Mouse (Mus musculus) cerebellum, adult 2 months (tissue): ENCODE results near the gene Xrcc4. TPM values are rescaled to one million over a fixed set of nuclear protein-coding genes. Genes with fewer than 3 reads are reported as not detected.
"Not testable (repeated sequence)": the region's sequence is repeated elsewhere in the genome, so short reads cannot be mapped to it uniquely, and the experiment has no call there.

Source experiments
- DNase-seq, 2 experiments: peaks; one replicate each; pipeline ENCODE4 v3.0.0; 2021
- H3K27ac ChIP-seq: fragments of 200-500 bp; 2 replicates; pipeline ENCODE4 v1.5.1; 2012; ENCODE audit warnings: low read length, control low read depth, inconsistent platforms; ENCODE audit not compliant: insufficient read depth
- H3K27me3 ChIP-seq: fragments of 200-500 bp; 2 replicates; pipeline ENCODE4 v1.6.1; 2012; ENCODE audit warnings: inconsistent platforms, mild to moderate bottlenecking, low read length, moderate library complexity; ENCODE audit not compliant: control insufficient read depth, insufficient read depth
- H3K4me1 ChIP-seq: fragments of 200-500 bp; 2 replicates; pipeline ENCODE4 v1.6.1; 2011; ENCODE audit warnings: low read length; ENCODE audit not compliant: control insufficient read depth, insufficient read depth
- H3K4me3 ChIP-seq: fragments of 200-500 bp; replicated peaks from 2 replicates; pipeline ENCODE3; 2011; ENCODE audit warnings: mild to moderate bottlenecking, low read depth, low read length, control low read depth; ENCODE audit not compliant: insufficient read depth
- CTCF ChIP-seq: fragments of 200-500 bp; IDR thresholded peaks from 2 replicates; pipeline ENCODE4 v1.5.1; 2011; ENCODE audit warnings: low read depth, mild to moderate bottlenecking, control low read depth, low read length, moderate library complexity, borderline replicate concordance; ENCODE audit not compliant: insufficient read depth
- POLR2A ChIP-seq: fragments of 200-500 bp; IDR thresholded peaks from 2 replicates; pipeline ENCODE4 v1.6.1; 2011; ENCODE audit warnings: low read length, control low read depth, borderline replicate concordance; ENCODE audit not compliant: insufficient read depth
- WGBS: fragments of 180-500 bp; shearing (Covaris S2); methylation state at CpG from one replicate; pipeline ENCODE4 v1.1.7; 2018; 5-methylcytosine and 5-hydroxymethylcytosine counted together
- polyA plus RNA-seq: library from polyadenylated mRNA; depleted of rRNA; stranded (reverse); fragments of >200 nt; gene quantifications from 2 replicates; pipeline ENCODE4 v1.2.3, GENCODE M21; 2012; rRNA removed

Xrcc4 gene
- polyA plus RNA-seq = 9.1 and 10.0 TPM in 2 replicates

DNA sequence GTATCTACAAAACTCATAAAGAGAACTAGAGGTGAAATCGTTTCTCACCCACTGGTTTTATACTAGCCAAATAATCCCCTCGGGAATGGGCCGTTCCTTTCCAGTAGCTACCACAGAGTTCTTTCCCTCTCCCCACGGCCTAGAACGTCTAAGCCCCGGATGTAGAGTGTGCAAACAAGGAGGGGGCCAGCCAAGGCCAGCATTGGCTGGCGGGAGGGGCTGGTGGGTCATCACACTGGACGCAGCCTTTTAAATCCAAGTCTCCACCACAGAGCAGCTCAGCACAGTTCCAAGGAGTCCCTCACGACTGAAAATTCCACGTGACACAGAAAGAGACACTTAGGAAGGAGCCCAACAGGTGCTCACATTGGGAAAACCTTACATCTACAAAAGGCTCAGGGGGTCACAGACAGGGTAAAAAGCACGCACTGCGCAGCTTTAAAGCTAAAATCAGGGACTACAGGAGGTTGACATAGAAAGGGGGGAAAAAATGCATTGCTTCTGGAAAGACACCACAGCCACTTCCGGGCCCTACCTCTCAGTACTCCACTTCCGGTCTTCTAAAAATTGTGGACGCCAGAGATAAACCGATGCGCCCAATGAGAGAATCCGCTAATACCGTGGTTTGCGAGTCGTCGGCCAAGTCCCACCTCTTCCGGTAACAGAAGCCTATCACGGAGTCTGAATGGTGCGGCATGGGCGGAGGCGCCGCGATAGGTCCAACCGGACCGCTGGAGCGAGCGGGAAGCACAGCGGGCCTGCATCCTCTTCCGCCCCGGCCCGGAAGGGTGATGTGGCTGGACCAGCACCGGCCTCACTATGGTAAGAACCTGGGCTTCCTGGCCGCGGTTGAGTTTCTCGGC, at the start of gene Xrcc4, which contains the start of gene Tmem167:
Gene Xrcc4, minus strand, starts transcription at position 647 of the 863 bp plus-strand sequence.
Gene Tmem167, plus strand, starts transcription at position 162 of the 863 bp plus-strand sequence.
- under 1% methylated on average over 41 of the region's 41 CpGs for WGBS
- peak within 1 kb of the TSS; percentile 78 for H3K27ac ChIP-seq
- no peak for TF ChIP-seq CTCF
- peak; percentile 51; the same call in 1 of the 2 replicates for TF ChIP-seq POLR2A
- H3K4me1 ChIP-seq = no peaks in the 10 kb centered on the region
- no peaks in the 10 kb centered on the region for H3K27me3 ChIP-seq
- peak; percentile 97 to 99 for DNase-seq
- peak within 1 kb of the TSS; percentile 87 for H3K4me3 ChIP-seq

DNA sequence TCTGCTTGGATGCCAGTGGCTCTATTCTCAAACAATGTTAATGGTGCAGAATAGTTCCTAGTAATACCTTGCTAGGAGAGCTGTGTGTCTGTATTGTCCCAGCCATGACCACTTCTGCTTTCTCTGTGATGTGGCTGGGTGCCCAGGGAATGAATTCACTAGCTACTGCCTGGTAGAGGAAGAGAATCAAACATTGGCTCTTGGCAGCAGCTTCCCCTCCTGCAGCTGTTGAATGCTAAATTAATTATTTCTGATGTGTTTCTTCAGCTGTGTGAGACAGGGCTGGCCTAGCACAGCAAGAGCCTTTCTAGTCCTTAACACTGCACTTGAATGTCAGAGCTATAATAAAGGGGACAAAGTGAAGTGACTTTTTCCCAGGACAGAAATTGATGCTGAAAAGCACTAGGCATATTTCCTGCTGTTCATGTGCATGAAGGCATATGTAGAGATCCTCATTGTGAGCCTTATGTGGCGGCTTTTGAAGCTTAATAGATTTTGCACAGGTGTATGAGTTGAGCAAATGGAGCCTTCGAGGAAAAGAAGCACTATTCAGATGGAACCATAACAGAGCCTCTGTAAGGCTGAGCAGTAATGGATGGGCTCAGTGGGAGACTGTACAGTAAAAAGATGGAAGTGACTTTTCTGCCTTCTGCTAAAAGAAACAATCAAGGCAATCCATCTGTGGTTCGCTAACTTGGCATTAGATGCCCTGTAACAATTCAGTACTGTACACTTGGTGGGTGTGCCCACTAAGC, 46.9 kb upstream of the Xrcc4 start:
- H3K27ac ChIP-seq = no peak overlapping the region
- H3K27me3 ChIP-seq = no peaks in the 10 kb centered on the region
- no peak overlapping the region for H3K4me3 ChIP-seq
- 13% methylated on average over 3 of the region's 3 CpGs for WGBS
- no peaks in the 10 kb centered on the region for H3K4me1 ChIP-seq
- peak in 1 of 2 experiments; percentile 8 for DNase-seq
- TF ChIP-seq POLR2A (no peak), CTCF (no peak)

DNA sequence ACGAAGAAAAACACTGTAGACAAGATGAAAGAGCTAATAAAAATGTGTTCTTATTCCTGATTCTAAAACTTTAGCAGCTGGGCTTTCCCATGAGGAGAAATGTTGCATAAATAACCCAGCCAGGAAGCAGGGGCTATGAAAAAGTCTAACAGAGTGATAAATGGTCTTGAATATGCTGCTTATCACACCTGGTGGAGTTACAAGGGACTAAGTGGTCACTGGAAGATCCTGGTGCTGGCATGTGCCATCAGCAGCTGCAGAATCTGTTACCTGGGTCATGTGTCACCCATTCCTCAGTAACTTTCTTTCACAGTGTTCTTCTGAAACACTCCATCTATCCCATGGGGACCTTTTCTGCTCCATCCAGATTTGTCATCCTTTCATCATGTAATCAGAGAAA, 22.3 kb upstream of the Xrcc4 start:
- 83% methylated on average over 1 of the region's 1 CpGs for WGBS
- TF ChIP-seq CTCF (no peak), POLR2A (no peak)
- no peaks in the 10 kb centered on the region for H3K4me1 ChIP-seq
- H3K4me3 ChIP-seq = no peak overlapping the region
- no peak for DNase-seq
- no peak overlapping the region for H3K27ac ChIP-seq
- H3K27me3 ChIP-seq = no peaks in the 10 kb centered on the region

DNA sequence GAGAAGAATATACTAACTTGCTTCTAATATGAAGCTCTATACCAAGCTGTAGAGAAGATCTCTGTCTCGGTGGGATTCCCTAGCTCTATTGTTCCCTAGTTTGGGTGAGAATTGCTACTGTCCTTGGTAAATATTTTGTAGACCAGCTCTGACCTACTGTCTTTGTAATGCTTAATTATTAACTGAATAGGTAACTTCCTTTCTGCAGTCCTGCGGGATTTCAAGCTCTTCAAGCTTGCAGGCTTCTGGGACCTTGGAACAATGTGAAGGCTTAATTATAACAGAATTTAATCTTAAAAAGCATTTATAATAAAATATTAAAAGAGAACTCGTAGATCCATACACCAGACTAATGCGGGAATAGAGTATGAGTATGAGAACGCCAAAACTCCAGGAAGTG, 19.3 kb upstream of the Xrcc4 start:
- H3K27me3 ChIP-seq, H3K4me3 ChIP-seq, DNase-seq, H3K27ac ChIP-seq, H3K4me1 ChIP-seq: not testable (repeated sequence)
- 98% methylated on average over 5 of the region's 5 CpGs for WGBS

DNA sequence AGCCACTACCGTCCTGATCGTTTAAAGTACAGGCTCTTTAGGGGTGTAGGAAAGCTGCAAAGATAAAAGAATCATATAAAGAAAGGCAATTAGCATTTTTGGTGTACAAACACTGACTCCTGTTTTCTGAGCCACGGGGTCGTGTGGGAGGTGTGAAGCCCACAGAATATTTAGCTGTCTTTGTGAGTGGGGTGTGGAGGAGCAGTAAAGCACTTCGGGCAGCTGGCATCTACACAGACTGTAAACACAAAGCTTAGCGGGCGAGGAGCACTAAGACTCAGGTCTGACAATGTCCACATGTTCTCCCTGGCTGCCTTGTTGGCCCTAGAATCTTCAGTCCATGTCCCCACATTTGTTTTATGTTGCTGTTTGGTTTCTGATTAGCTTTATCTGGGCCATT, 16.7 kb upstream of the Xrcc4 start:
- H3K4me3 ChIP-seq = no peak overlapping the region
- H3K4me1 ChIP-seq = no peaks in the 10 kb centered on the region
- no peak overlapping the region for H3K27ac ChIP-seq
- DNase-seq = no peak
- H3K27me3 ChIP-seq = no peaks in the 10 kb centered on the region
- WGBS = 97% methylated on average over 7 of the region's 7 CpGs
- TF ChIP-seq POLR2A (no peak), CTCF (no peak)

DNA sequence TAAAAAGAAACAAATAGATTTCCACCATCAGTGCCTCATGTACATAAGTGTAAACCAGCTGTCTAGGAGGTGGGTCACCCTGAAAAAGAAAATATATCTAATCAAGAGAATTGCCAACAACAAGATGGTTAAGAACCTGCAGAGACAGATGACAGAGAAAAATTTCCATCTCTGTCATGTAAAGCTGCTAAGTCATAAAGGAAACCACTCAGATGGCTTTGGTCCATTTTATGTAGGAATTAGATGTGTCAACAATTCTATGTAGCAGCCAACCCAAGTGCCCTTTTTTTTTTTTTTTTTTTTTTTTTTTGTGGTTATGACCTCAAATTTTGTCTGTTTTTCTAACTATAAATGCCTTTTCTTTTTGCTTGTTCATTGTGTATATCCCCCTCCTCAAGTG, 12.1 kb upstream of the Xrcc4 start:
- no peak for DNase-seq
- TF ChIP-seq CTCF = no peak
- no peak for TF ChIP-seq POLR2A
- Histone ChIP-seq H3K4me1 (no peaks in the 10 kb centered on the region), H3K27me3 (no peaks in the 10 kb centered on the region), H3K27ac (no peak overlapping the region), H3K4me3 (no peak overlapping the region)

DNA sequence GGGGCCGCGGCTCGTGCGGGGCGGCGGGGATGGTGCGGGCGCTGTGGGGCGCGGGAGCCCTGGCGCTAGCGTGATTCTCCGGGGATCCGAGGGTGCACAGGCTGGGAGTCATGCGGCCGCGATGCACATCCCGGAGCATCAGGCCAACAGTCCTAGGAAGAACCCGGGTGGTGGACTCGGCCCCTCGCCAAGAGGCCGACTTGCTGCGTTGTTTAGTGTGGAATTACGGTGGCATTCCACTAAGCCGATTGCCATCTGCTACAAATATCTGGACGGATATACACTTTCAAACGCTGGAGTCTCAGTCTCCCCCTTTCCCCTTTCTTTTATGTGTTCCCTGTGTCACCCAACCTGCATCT, 396 bp upstream of the Xrcc4 start:
- H3K27me3 ChIP-seq = no peaks in the 10 kb centered on the region
- no peak overlapping the region for H3K27ac ChIP-seq
- no peak for DNase-seq
- no peaks in the 10 kb centered on the region for H3K4me1 ChIP-seq
- no peak for TF ChIP-seq CTCF
- no peak for TF ChIP-seq POLR2A
- WGBS = under 1% methylated on average over 27 of the region's 27 CpGs
- peak overlapping the region; percentile 87 for H3K4me3 ChIP-seq

DNA sequence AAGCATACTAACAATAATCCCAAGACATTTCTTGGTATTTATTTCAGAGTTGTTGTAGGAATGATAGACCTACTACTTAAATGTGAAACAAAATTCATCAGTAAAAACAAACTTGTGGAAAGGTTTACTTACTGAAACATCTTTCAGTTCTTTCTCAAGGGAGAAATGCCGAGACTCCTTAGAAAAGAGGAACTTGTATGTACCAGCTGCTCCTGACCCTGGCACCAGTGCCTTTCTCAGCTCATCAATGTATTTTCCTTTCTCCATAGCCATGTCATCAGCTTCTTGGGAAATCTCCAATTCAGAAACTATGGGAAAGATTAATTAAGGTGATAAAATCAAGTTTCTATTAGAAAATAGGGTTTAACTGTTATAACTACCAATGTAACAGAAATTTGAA, 27.5 kb downstream of the Xrcc4 start:
- peaks cover 3% of the 10 kb centered on the region; the same call in 1 of the 2 replicates for H3K4me1 ChIP-seq
- WGBS = 59% methylated on average over 1 of the region's 1 CpGs

More for the DNA sequence above, 27.5 kb downstream of the Xrcc4 start:
- no peak overlapping the region for H3K4me3 ChIP-seq
- no peak for DNase-seq
- no peaks in the 10 kb centered on the region for H3K27me3 ChIP-seq
- H3K27ac ChIP-seq = no peak overlapping the region
- TF ChIP-seq POLR2A (no peak), CTCF (no peak)
